Mouse (Mus musculus) thymus, postnatal 14 days (tissue): ENCODE measurements around the gene Yif1a.

Experiments
- DNase-seq: peaks from one replicate; pipeline ENCODE4 v3.0.0; 2021

The Yif1a gene

DNA sequence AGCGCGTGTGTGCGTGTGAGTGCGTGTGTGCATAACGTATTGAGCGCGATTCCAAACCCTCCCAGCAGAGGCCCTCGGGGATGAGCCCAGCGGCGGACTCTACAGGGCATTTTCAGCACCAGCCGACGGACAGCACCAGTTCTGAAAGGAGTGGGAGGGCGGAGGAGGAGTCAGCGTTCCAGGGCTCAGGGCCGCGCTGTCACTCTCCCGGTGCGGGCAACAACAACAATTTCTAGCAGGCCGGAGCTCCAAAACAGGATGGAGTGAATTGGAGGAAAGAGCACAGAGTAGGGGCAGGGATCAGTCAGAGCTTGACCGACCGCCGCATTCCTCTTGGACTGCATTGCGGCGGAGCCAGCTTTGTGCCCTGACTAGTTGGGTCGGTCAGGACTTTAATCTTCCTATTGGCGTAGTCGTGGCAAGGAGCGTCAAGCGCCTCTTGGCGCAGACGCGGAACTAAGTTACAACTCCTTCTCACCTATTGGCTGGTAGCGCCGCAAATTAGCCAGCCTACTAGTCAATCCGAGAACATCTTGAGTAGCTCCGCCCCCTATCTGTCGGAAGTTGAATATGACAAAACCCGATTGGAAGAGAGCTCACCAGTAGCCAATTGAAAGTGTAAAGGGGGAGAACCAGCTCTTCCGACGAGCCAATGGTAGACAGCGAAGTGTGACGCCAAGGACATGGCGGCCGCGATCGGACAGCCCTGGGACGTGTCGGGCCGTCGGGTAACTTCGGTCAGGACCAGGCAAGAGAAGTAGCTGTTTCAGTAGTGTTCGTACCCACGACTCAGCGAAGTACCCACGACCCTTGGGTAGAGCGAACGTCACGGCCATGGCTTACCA is at the start of gene Yif1a:
Yif1a (plus strand) TSS at position 655 of the 845 bp plus-strand sequence.
- peak; percentile 92 for DNase-seq

DNA sequence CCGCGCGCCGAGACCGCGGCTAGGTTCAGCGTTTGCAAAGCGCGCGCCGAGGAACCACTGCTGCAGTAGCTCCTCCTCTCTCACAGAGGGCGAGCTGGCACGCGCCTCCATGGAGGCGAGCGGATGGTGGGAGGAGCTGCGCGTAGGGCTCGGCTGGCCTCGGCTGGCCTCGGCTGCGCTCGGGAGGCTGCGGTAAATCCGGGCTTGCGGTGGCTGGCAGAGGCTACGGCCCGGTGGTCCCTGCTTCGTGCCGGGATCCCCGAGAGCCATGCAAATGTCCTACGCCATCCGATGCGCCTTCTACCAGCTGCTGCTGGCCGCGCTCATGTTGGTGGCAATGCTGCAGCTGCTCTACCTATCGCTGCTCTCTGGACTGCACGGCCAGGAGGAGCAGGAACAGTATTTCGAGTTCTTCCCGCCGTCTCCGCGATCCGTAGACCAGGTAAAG is 49.6 kb upstream of the Yif1a start, which contains the start of the genes B4gat1 and AC124502.3:
B4gat1 (plus strand) TSS at position 118 of the 448 bp plus-strand sequence.
AC124502.3 (plus strand) TSS at position 183 of the 448 bp plus-strand sequence.
- peak; percentile 91 for DNase-seq

DNA sequence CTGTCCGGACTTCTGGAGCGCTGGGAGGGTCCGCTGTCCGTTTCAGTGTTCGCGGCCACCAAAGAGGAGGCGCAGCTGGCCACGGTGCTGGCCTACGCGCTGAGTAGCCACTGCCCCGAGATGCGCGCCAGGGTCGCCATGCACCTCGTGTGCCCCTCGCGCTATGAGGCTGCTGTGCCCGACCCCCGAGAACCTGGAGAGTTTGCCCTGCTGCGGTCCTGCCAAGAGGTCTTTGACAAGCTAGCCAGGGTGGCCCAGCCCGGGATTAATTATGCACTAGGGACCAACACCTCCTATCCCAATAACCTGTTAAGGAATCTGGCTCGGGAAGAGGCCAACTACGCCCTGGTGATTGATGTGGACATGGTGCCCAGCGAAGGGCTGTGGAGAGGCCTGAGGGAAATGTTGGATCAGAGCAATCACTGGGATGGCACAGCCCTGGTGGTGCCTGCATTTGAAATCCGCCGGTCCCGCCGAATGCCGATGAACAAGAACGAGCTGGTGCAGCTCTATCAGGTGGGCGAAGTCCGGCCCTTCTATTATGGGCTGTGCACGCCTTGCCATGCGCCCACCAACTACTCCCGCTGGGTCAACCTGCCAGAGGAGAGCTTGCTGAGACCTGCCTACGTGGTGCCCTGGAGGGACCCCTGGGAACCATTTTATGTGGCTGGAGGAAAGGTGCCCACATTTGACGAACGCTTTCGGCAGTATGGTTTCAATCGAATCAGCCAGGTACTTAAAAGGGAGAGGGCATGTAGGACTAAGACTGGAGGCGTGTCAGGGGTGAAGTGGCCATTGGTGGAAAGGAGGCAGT is 48.8 kb upstream of the Yif1a start:
- DNase-seq: peak; percentile 19

DNA sequence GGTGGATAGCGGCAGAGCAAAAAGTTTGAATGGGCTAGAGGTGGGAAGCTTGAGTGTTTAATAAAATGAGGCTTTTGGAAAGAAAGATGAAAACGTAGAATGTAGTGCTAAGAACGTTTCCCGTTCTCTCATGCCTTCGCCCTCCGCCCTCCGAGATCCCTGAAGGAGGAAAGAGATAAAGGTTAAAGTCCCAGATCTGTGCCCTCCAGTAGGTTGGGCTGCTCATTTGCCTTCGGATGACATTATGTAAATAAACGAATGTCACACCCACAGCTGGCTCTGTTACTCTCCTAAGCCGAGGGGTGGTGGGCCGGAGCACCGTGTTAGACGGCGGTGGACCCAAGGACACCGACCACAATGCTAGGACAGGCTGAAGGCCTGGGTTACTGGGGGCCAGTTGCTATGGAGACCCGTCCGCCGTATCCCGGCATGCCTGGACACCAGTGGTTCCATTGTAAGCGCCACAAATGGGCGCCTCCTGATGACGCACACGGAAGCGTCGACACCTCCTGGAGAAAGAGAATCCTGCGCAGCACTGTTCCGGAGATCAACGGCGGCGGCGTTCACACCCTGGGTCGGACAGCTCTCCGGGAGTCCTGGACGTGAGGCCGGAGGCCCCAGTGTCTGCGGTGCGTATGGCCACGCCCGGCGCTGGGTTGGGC is 47.3 kb upstream of the Yif1a start, which contains the start of gene Brms1:
Brms1 (plus strand) TSS at position 493 of the 662 bp plus-strand sequence.
- DNase-seq: peak; percentile 87

DNA sequence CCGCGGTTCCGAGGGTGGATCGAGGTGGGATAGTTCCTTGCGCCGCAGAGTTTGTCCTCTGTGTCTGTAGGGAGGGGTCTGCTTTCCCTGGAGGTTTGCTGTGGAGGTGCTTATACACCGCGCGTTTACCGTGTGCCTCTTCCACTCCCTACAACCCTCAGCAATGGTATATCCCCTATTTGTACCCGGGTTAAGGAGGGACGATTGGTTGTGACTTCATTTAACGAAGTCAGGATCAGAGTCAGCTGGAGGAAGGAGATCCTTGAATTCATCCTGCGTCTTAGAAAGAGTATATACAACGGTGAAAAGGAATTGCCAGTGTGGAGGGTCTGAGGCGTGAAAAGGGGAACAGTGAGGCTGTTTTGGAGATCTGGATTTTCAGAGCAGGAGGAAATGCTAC is 46.8 kb upstream of the Yif1a start:
- no peak for DNase-seq

DNA sequence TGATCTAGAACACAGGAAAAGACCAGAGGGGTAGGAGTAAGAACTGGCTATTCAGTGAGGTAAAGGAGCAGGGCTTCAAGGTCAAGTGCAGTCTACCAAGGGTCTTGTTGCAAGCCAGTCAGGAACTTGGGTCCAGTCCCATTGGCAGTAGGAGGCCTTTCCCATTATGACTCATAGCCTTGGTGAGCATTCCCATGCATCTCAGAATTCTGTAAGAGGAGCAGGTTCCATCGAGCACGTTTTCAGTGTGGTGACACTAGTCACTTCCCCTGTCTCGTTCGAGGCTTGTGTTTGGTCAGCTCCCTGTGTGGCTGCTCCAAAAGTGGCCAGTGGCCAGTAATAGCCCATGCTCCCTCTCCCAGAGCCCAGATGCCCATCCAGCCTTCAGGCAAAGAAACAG is 42.8 kb upstream of the Yif1a start:
- DNase-seq: no peak

DNA sequence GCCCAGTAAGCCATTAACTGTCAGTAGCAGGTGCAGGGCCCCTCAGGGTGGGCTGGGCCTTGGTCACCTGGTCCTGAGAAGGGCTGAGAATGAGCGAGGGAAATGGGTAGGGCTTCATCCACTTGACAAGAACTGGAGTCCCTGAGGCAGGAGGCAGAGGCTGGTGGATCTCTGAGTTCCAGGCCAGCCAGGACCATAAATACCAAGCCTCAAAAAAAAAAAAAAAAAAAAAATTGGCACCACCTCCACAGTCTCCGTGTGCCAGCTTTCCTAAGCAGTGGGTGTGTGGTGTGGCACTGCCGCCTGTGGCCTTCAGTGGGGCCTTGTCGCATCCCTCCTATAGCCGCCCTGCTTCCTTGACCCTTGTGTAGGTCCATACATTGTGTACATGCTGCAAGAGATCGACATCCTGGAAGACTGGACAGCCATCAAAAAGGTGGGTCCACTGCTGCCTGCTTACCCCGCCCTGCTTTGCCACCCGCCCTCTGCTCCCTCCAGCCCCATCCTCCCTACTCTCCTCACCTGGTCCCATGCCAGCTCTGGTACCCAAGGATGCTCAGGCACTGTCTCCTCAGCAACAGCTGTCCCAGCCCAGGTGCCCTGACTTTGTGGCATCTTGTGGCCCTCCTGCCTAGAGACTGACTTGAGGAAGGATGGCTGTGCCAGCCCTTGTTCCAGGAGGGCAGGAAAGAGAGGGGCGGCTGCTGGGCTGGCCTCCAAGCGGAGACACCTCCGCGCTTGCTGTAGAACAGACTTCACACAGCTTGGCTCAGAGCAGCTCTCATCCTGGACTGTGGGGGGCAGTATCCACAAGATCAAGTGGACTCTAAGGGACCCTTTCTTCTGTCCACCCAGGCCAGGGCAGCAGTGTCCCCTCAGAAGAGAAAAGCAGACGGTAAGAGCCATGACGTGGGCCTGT is 39.9 kb upstream of the Yif1a start:
- no peak for DNase-seq

DNA sequence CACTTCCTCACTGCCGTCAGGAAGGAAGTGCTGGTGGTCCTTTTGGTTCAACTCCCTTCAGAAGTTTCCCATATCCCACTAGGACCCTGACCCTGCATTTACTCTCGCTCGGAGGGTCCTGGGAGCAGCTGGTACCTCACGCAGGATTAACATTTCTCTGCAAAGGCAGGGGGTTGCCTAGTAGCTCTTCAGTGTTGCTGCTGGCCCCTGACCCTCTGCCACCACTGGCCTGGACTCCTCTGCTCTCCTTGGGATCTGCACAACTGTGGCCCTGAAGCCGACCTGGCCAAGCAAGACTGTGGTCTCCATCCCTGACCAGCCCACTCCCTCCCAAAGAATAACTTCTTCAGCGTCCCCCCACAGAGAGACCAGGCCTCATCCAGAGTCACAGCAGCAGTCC is 39.0 kb upstream of the Yif1a start:
- DNase-seq: no peak

DNA sequence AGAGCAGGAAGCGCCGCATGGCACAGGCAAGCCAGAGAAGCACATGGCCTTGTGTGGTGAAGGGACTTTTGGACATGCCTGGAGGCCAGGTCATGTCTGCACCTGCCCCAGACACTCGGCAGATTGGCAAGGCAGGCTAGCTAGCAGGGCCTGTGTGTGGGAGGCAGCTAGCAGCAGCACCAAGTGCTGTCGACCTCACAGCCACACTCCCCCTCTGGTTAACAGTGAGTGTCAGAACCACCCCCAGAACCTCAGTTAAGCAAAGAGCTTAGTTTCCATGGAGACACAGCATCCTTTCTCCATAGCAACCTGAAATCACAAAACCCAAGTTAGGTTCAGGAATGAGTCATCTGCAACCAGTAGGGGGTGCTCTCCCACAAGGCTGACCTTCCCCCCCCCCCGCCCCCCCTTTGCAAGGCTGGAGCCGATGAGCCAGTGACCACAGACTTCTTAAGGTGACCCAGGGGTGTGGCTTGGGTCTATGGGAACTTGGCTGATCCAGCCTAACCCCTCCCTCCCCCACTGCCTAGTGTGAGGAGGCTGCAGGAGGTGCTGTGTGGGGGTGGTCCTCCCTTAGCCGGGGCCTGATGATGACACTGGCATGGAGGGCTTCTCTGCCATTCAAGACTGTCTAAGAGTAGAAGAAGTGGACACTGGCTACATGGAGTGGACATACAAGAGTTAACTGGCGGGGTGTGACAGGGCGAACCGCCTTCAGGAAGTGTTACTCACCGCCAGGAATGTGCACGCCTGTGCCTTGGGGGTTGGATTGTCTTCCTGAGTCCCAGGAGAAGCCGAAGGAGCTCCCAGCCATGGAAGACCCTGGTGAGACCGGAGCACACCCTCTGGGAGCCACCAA is 38.1 kb upstream of the Yif1a start, which contains the start of gene Rin1:
Rin1 (plus strand) TSS at position 435 of the 859 bp plus-strand sequence.
- no peak for DNase-seq

DNA sequence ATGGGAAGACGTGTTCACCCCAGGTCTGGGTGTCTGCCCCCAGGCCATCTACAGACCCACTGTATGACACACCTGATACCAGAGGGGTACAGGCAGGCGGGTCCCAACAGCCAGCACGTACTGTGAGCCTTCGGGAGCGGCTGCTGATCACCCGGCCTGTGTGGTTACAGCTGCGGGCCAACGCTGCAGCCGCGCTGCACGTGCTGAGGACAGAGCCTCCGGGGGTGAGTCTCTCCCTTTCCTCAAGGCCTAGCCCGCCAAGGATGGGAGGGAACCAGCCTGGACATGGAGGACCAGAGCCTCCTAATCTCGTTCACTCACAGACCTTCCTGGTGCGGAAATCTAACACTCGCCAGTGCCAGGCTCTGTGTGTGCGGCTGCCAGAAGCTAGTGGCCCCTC is 37.3 kb upstream of the Yif1a start:
- DNase-seq: no peak

DNA sequence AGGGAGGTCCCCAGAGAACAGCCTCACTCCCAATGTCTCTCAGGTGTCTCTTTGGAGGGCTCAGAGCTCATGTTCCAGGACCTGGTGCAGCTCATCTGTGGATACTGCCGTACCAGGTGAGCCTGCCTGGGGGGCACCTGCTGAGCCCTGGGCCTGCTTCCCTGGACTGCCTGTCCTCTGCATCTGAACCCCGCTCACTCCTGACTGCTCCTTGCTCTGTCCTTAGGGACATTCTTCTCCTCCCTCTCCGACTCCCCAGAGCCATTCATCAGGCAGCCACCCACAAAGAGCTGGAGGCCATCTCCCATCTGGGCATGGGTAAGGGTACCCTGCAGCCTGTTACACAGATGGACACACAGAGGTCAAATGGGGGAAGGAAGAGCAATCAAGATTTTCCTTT is 36.8 kb upstream of the Yif1a start:
- no peak for DNase-seq

DNA sequence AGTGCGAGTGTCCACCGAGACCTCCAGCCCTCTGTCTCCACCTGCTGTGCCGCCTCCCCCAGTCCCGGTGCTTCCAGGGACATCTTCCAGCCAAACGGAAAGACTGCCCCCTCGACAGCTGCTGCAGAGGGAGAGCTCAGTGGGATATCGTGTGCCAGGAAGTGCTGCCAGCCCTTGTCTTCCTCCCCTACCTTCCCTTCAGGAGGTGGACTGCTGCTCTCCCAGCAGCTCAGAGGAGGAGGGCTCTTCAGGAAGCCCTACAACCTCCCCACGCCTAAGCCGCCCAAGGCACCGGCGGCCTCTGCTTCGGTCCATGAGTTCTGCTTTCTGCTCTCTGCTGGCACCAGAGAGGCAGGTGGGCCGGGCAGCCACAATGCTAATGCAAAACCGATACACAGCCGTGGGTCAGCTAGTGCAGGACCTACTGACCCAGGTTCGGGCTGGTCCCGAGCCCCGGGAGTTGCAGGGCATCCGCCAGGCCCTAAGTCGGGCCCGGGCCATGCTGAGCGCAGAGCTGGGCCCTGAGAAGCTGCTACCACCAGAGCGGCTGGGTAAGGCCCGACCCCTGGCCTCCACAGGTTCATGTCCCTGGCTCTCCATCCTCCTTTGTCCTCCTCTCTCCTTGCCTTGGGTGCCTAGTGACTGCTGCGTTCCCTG is 36.0 kb upstream of the Yif1a start:
- no peak for DNase-seq

DNA sequence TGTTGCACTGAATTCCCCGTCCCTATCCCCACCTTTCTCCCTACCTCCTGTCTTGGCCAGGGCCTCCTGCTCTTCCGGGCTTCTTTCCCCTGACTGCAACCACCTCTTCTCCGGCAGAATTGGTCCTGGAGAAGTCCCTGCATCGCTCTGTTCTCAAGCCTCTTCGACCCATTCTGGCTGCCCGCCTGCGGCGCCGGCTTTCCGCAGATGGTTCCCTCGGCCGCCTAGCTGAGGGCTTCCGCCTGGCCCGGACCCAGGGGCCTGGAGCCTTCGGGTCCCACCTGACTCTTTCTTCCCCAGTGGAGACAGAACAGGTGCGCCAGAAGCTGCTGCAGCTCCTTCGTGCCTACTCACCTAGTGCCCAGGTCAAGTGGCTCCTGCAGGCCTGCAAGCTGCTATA is 35.5 kb upstream of the Yif1a start:
- DNase-seq: no peak

DNA sequence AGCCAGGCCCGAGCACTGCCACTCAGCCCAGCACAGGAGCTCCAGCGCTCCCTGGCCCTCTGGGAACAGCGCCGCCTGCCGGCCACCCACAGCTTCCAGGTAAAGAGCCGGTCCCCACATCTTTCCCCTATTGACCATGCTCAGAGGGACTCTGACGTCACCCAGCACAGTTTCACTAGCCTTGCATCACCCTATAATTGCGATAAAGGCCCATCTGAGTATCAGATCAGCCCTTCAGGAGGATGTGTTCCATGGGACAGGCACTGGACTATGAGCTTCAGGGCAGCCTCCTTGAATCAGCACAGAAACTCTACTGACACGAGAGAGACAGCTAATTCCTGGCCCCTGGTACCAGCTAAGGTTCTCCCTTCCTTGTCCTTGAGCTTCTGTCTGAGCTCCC is 34.4 kb upstream of the Yif1a start:
- DNase-seq: peak; percentile 62

DNA sequence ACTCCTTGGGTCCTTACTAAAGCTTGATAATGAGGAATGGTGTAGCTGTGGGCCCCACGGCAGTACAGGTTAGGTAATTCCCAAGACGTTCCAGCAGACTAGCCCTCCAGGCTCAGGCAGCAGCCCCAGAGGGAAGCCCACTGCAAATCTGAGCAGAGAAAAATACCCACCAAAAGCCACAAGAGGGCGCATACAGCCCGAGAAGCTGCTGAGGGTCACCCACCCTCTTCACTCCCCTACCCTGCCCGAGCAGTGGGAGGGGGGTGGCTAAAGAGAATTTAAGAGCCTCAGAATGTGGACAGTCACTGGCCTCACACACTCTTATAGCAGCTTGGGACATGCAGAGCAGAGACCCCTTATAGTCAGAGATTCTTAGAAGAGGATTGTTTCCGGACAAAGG is 32.1 kb upstream of the Yif1a start:
- DNase-seq: peak; percentile 52

DNA sequence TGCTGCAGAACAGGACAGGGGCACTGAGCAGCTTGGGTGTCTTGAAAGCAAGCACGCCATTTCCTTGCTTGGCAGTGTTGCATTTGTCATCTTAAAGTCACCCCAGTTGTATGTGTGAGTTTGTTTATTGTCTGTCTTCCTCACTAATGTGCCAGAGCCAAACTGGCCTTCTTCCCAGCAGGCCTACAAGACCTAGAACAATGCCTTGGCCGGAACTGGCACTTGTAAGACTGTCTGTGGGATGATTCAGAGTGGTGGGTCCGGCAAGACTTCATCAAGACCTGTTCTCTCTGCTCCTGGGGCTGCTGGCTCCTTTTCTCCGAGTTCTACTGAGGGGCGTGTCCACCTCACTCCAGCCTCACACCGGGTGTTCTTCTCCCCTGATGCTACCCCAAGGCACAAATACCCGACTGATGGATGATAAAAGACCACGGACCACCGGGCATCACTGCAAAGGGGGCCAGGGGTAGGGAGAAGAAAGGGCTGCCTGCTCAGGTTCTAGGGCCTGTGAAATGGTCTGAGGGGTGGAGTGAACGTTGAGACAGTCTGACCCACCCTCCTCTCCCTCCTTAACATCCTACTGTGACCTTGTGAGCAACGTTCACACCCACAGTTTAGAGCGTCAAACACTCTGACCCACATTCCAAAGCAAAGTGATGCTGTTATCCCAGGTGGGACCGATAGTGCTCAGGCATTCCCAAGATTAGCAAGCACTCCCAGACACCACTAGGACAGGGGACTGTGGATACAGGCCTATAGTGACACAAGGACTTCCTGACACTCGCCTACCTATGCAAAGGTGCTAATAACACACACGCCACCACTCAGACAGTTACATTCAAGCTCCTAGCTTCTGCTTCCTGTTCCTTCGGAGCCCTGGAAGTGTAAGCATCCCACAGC is 30.2 kb upstream of the Yif1a start:
- DNase-seq: no peak

DNA sequence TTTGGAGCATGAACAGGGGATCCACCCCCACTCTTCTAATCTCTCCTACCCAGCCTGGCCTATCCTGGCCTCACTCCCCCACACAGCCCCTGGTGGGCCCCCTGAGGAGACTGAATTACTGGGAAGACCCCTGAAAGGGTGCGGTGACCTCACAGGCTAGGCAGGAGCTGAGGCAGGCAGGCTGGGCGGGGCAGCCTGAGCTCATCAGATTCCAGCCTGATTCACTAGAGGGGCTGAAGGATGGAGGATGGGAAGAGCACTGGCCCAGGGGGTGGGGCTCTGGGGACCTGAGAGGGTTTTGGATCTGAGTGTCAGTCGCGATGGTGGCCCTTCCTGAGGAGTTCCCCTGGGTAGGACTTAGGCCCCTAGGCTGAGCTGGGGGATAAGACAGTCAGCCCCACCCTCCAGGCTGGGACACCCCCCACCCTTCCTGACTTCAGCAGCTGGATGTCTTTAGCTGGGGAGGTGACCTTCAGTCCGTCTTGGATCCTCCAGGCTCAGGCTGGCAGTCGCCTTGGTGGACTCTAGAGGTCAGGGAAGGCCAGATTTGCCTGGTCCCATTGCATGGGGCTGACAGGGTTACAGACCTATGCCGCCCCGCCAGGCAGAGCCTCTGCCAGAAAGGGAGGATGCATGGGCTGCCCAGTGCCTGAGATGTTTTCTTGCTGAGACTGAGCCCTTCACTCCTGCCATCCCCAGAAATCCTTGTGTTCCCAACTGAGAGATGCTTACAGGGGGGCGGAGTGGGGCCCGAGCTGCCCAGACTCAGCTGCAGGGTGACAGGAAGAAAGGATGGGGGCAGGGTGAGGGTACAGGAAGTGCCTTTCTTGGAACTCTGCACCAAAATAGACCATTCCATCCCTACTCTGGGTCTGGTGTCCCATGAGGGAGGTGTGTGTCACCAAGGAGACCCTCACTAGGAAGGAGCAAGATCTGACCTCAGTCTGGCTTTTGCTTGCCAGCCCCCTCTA is 29.3 kb upstream of the Yif1a start:
- DNase-seq: no peak
